Mouse (Mus musculus) brain, embryonic 14.5 days (tissue): ENCODE measurements around the gene Gm12666. TPM values are rescaled to one million over a fixed set of nuclear protein-coding genes. Genes with fewer than 3 reads are reported as not detected.
"Not testable (repeated sequence)": the region's sequence is repeated elsewhere in the genome, so short reads cannot be mapped to it uniquely, and the experiment has no call there.

Source experiments
- DNase-seq: peaks from one replicate; pipeline ENCODE4 v3.0.0-alpha.2; 2011; ENCODE audit warnings: low read depth
- CTCF ChIP-seq: fragments of 200-500 bp; IDR thresholded peaks from 2 replicates; pipeline ENCODE4 v1.5.1; 2012; ENCODE audit warnings: inconsistent platforms, mild to moderate bottlenecking, moderate library complexity, borderline replicate concordance; ENCODE audit not compliant: insufficient read depth, insufficient read length; ENCODE audit errors: extremely low read depth
- POLR2A ChIP-seq: fragments of 200-500 bp; IDR thresholded peaks from 2 replicates; pipeline ENCODE4 v1.6.1; 2012; ENCODE audit warnings: mild to moderate bottlenecking, inconsistent platforms, borderline replicate concordance; ENCODE audit not compliant: poor library complexity, insufficient read depth, insufficient read length, severe bottlenecking; ENCODE audit errors: extremely low read depth
- polyA plus RNA-seq: library from polyadenylated mRNA; depleted of rRNA; stranded (reverse); fragments of >200 nt; gene quantifications from 2 replicates; pipeline ENCODE4 v1.2.3, GENCODE M21; 2012; rRNA removed

Gene Gm12666
- polyA plus RNA-seq = not detected in 2 replicates

- not testable (repeated sequence) for DNase-seq
Measured at GRCm38 (mm10) chr4:92191649-92192048, at the start of gene Gm12666. Gm12666 (minus strand) TSS chr4:92191749.

GRCm38 (mm10) chr4:92226326-92226725 lies 34.8 kb upstream of the Gm12666 start:
- DNase-seq = peak; percentile 43
- TF ChIP-seq CTCF = no peak
- TF ChIP-seq POLR2A = no peak

- DNase-seq = no peak
- TF ChIP-seq CTCF (no peak), POLR2A (no peak)
Measured at GRCm38 (mm10) chr4:92216286-92216685, 24.7 kb upstream of the Gm12666 start.

GRCm38 (mm10) chr4:92152646-92153045 lies 38.9 kb downstream of the Gm12666 start:
- DNase-seq = no peak
- TF ChIP-seq POLR2A (no peak), CTCF (no peak)

GRCm38 (mm10) chr4:92147134-92147533 lies 44.4 kb downstream of the Gm12666 start, which contains the start of gene Izumo3:
Izumo3 (minus strand) TSS chr4:92147234.
- no peak for DNase-seq
- TF ChIP-seq CTCF (no peak), POLR2A (no peak)

Other genes with a start within 250 kb of the Gm12666 start
- not detected in 2 replicates for gene Izumo3, start 44.5 kb downstream of the Gm12666 start, polyA plus RNA-seq